Mouse (Mus musculus) E14TG2a.4 (cell line): ENCODE data around the gene Myo1e.

ENCODE experiments used
- CTCF ChIP-seq: conservative IDR thresholded peaks from 2 replicates; pipeline ENCODE4 v1.5.1; 2014; ENCODE audit warnings: low read length
- NANOG ChIP-seq: IDR thresholded peaks from 2 replicates; pipeline ENCODE4 v1.6.1; 2014; ENCODE audit warnings: borderline replicate concordance, low read length, mixed read lengths
- POU5F1 ChIP-seq: IDR thresholded peaks from 2 replicates; pipeline ENCODE4 v1.6.1; 2014; ENCODE audit warnings: low read length, borderline replicate concordance

DNA sequence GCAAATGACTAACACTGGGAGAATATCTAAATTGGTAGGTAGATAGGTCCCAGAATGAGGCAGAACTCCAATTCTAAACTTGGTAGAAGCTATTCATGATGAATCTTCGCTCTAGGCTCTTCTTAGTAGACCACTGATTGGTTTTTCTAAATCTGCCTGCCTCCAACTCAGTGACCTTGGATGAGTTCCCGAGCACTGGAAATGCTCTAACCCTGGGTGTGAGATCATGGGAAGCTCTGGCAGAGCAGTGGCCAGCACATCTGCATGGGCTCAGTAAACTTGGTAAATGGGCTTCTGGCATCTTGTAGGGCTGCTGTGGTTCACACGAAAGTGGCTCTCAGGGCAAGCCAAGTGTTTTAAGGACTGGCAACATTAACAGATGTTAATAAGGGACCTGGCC, 199.4 kb downstream of the Myo1e start:
- no peak for TF ChIP-seq CTCF
- TF ChIP-seq NANOG, result no peak
- no peak for TF ChIP-seq POU5F1
